Mouse (Mus musculus): Measurements from ENCODE around the gene Kcnk2. TPM values are rescaled to one million over a fixed set of nuclear protein-coding genes. Genes with fewer than 3 reads are reported as not detected.

Kcnk2 gene
- polyA plus RNA-seq, 1 experiment from 2014 or later = not detected

GRCm38 (mm10) chr1:189173479-189173878 is 228.6 kb downstream of the Kcnk2 start:
- ATAC-seq (no peak), DNase-seq (ENCODE audit: low read depth, low spot score) (no peak)
- ChIA-PET CTCF (no interaction called here), POLR2A (no interaction called here)
- in situ Hi-C loops (cut with MboI; ENCODE audit: low pct_unique_long_range_greater_than_20kb) = no loop called here
- H3K27me3 ChIP-seq = peaks cover 18% of the 10 kb centered on the region
- no peak for TF ChIP-seq CTCF (IDR thresholded peaks at IDR 0.05)

- no peak for ATAC-seq
- TF ChIP-seq CTCF (IDR thresholded peaks at IDR 0.05) = no peak
- no peak for DNase-seq (ENCODE audit: low read depth, low spot score)
- in situ Hi-C loops (cut with MboI; ENCODE audit: low pct_unique_long_range_greater_than_20kb) = no loop called here
- ChIA-PET CTCF (no interaction called here), POLR2A (no interaction called here)
- H3K27me3 ChIP-seq = peaks cover 23% of the 10 kb centered on the region
These were observed 230.9 kb downstream of the Kcnk2 start for GRCm38 (mm10) chr1:189171138-189171537.

- H3K27me3 ChIP-seq = peaks cover 13% of the 10 kb centered on the region
- in situ Hi-C loops (cut with MboI; ENCODE audit: low pct_unique_long_range_greater_than_20kb) = no loop called here
- ChIA-PET POLR2A (no interaction called here), CTCF (no interaction called here)
- DNase-seq (ENCODE audit: low read depth, low spot score) (no peak), ATAC-seq (no peak)
- no peak for TF ChIP-seq CTCF (IDR thresholded peaks at IDR 0.05)
These were observed 236.3 kb downstream of the Kcnk2 start for GRCm38 (mm10) chr1:189165756-189166155.

- in situ Hi-C loops (cut with MboI; ENCODE audit: low pct_unique_long_range_greater_than_20kb) = no loop called here
- ChIA-PET CTCF (no interaction called here), POLR2A (no interaction called here)
- peaks cover 13% of the 10 kb centered on the region for H3K27me3 ChIP-seq
- TF ChIP-seq CTCF (IDR thresholded peaks at IDR 0.05) = no peak
- DNase-seq (ENCODE audit: low read depth, low spot score) (no peak), ATAC-seq (no peak)
These were observed 236.9 kb downstream of the Kcnk2 start for GRCm38 (mm10) chr1:189165141-189165540.

- ChIA-PET CTCF (no interaction called here), POLR2A (no interaction called here)
- H3K27me3 ChIP-seq = peaks cover 10% of the 10 kb centered on the region
- TF ChIP-seq CTCF (IDR thresholded peaks at IDR 0.05) = no peak
- ATAC-seq = no peak
- in situ Hi-C loops (cut with MboI; ENCODE audit: low pct_unique_long_range_greater_than_20kb) = no loop called here
- no peak for DNase-seq (ENCODE audit: low read depth, low spot score)
These were observed 237.4 kb downstream of the Kcnk2 start for GRCm38 (mm10) chr1:189164721-189165120.

GRCm38 (mm10) chr1:189164241-189164640 is 237.8 kb downstream of the Kcnk2 start:
- TF ChIP-seq CTCF (IDR thresholded peaks at IDR 0.05) = no peak
- ChIA-PET POLR2A (no interaction called here), CTCF (no interaction called here)
- peaks cover 10% of the 10 kb centered on the region for H3K27me3 ChIP-seq
- in situ Hi-C loops (cut with MboI; ENCODE audit: low pct_unique_long_range_greater_than_20kb) = no loop called here
- ATAC-seq (no peak), DNase-seq (ENCODE audit: low read depth, low spot score) (no peak)

Measured in Patski (cell line).